Mouse (Mus musculus): Measurements from ENCODE around the gene Btbd11. TPM values are rescaled to one million over a fixed set of nuclear protein-coding genes. Genes with fewer than 3 reads are reported as not detected.

The Btbd11 gene
- polyA plus RNA-seq, 1 experiment from 2014 or later = 19.4 TPM

DNA sequence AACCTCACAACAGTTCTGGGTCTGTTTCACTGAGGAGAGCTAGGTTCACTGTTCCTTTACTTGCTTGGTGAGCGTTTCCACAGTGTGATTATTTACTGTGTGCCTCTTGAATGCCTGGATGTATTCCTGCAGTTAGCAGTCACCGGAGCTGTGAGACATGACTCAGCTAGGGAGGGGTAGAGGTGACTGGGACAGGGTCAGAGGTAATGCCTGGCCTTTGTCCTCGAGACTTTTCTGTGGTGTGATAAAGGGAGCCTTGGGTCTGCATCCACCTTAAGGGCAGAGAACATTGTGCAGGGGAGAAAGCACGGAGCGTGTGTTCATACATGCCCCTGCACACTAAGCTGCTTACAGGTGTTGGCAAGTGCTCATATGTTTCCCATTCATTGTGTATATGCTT lies 126.2 kb downstream of the Btbd11 start:
- H3K27me3 ChIP-seq (ENCODE audit: control insufficient read depth, insufficient read depth, low read length) = no peaks in the 10 kb centered on the region
- 83% methylated on average over 5 of the region's 5 CpGs for WGBS
- no peaks in the 10 kb centered on the region for H3K9me3 ChIP-seq (ENCODE audit: control insufficient read depth, low read length)
- no peaks in the 10 kb centered on the region for H3K36me3 ChIP-seq (ENCODE audit: control insufficient read depth, insufficient read depth, low read length)
- H3K27ac ChIP-seq (replicated peaks; ENCODE audit: low read depth, low read length) = no peak overlapping the region
- H3K4me3 ChIP-seq (replicated peaks; ENCODE audit: low read depth, low read length) = no peak overlapping the region
- no peaks in the 10 kb centered on the region for H3K4me1 ChIP-seq (ENCODE audit: control insufficient read depth, insufficient read depth, low read length)
- H3K9ac ChIP-seq (replicated peaks; ENCODE audit: low read length) = no peak overlapping the region
- DNase-seq (no peak), ATAC-seq (ENCODE audit: low FRiP score, low TSS enrichment) (no peak)
- H3K4me2 ChIP-seq (ENCODE audit: low read length) = no peak overlapping the region

DNA sequence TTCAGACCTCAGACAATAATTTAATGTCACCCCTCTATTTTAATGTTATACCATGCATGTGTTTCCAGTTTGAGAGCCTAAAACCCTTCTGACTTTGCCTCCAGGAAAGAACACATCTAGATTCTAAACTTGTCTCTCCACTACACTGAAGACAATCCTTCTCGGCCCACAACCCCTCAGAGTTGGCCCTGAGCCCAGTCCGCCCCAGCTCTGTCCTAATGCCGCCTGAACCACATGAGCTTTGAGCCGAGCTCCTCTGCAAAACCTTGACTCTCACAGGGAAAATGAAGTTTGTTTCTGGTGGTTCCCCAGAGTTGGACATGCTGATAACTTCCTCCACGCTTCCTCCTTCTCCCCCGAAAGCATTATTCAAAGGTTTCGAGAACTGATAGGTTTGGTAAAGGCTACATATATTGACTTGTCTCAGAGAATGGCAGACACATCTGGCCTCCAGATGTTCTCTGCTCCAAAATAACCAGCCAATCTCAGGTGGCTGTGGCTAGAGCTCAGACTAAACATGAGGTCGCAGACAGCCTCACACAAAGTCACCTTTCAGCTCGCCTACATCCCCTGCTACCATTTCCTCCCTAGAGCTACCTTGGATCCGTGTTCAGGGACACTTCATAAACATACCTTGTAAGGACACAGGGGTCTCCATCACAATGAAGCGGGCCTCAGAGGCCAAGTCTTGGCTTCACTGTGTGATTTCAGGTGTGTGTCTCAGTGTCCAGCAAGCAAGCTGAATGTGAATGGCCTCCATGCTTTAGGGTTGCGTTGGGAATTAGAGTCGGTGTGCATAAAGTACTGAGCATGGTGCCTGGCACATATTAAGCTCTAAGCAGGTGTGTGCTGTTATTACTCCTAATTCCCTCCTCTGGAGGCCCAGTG lies 130.9 kb downstream of the Btbd11 start:
- Histone ChIP-seq H3K9ac (replicated peaks; ENCODE audit: low read length) (no peak overlapping the region), H3K27me3 (ENCODE audit: control insufficient read depth, insufficient read depth, low read length) (no peaks in the 10 kb centered on the region), H3K4me3 (replicated peaks; ENCODE audit: low read depth, low read length) (no peak overlapping the region), H3K36me3 (ENCODE audit: control insufficient read depth, insufficient read depth, low read length) (no peaks in the 10 kb centered on the region), H3K27ac (replicated peaks; ENCODE audit: low read depth, low read length) (no peak overlapping the region), H3K9me3 (ENCODE audit: control insufficient read depth, low read length) (no peaks in the 10 kb centered on the region), H3K4me2 (ENCODE audit: low read length) (no peak overlapping the region), H3K4me1 (ENCODE audit: control insufficient read depth, insufficient read depth, low read length) (no peaks in the 10 kb centered on the region)
- WGBS = 78% methylated on average over 13 of the region's 13 CpGs
- ATAC-seq (ENCODE audit: low FRiP score, low TSS enrichment) (no peak), DNase-seq (peak; percentile 55)

DNA sequence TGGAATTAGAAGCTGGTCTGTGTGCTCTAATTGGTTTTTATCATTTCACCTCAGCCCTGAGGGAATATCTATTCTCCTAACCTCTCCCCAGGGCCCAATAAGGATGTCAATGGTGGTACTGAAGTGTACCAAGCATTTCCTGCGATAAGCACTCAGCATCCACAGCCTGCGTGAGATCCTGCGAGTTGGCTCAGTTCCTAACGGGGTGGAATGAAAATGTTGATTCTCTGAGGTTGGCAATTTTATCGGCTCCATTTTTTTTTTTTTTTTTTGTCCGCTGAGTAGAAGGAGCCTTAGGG lies 131.4 kb downstream of the Btbd11 start:
- DNase-seq (no peak), ATAC-seq (ENCODE audit: low FRiP score, low TSS enrichment) (no peak)
- Histone ChIP-seq H3K4me2 (ENCODE audit: low read length) (no peak overlapping the region), H3K4me3 (replicated peaks; ENCODE audit: low read depth, low read length) (no peak overlapping the region), H3K27me3 (ENCODE audit: control insufficient read depth, insufficient read depth, low read length) (no peaks in the 10 kb centered on the region), H3K9ac (replicated peaks; ENCODE audit: low read length) (no peak overlapping the region), H3K9me3 (ENCODE audit: control insufficient read depth, low read length) (no peaks in the 10 kb centered on the region), H3K36me3 (ENCODE audit: control insufficient read depth, insufficient read depth, low read length) (no peaks in the 10 kb centered on the region), H3K4me1 (ENCODE audit: control insufficient read depth, insufficient read depth, low read length) (no peaks in the 10 kb centered on the region), H3K27ac (replicated peaks; ENCODE audit: low read depth, low read length) (no peak overlapping the region)
- 89% methylated on average over 6 of the region's 6 CpGs for WGBS

DNA sequence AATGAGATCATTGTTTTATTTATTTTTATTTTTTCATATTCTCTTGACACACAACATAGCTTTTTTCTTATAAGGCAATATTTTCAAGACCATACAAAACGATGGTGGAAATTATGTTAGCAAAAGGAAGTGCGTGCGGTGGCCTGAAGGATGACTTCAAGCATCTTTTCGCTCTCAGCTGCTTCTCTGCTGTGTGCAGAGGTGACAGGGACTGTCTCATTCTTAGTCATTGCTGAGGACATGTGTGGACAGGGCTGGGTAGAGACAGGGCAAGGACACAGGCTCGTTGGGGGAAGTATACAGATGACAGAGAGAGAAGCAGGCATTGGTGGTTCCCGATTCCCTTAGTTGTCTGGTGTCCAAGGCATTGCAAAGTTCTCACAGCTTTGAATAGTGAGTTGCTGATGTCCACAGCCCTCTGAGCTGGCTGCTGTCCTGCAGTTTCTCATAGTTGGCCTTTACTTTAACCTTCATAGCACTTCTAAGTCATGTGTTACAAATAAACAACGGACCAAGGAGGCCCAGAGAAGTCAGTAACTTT lies 135.7 kb downstream of the Btbd11 start:
- Histone ChIP-seq H3K4me2 (ENCODE audit: low read length) (no peak overlapping the region), H3K9ac (replicated peaks; ENCODE audit: low read length) (no peak overlapping the region), H3K36me3 (ENCODE audit: control insufficient read depth, insufficient read depth, low read length) (no peaks in the 10 kb centered on the region), H3K4me1 (ENCODE audit: control insufficient read depth, insufficient read depth, low read length) (peaks cover 17% of the 10 kb centered on the region; the same call in 1 of the 2 replicates), H3K27ac (replicated peaks; ENCODE audit: low read depth, low read length) (no peak overlapping the region), H3K27me3 (ENCODE audit: control insufficient read depth, insufficient read depth, low read length) (no peaks in the 10 kb centered on the region), H3K9me3 (ENCODE audit: control insufficient read depth, low read length) (no peaks in the 10 kb centered on the region), H3K4me3 (replicated peaks; ENCODE audit: low read depth, low read length) (no peak overlapping the region)
- 87% methylated on average over 7 of the region's 7 CpGs for WGBS
- ATAC-seq (ENCODE audit: low FRiP score, low TSS enrichment) (no peak), DNase-seq (no peak)

DNA sequence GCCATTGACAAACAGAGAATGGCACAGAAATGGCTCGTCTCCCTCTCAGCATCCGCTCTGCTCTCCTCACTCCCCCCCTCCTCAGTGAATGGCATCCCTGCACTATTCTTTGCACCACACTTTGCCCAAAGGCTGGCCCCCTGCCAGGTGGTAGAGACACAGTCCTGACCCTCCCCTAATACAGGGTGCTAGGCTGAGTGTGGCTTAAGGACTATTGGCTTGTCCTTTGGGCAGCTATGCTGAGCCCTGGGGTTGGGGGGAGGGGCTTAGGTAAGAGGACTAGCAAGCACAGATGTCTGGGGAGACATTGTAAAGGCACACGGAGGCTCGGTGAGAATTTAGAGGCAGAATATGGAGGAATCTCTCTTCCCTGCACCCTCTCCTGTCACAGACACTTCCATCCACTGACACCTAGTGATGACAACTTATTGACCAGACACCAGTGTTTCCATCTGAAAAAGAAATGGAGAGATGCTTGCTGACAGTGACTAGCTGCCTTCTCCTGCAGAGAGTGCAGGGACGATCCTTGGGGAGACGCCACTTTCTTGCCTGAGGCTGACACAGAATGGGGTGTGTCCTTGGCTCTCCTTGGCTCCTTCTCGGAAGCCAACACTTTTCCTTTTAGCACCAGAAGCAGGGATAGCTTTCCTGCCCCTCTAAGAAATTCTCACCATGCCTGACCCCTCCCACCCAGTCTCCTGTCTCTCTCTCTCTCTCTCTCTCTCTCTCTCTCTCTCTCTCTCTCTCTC lies 138.8 kb downstream of the Btbd11 start:
- Histone ChIP-seq H3K27me3 (ENCODE audit: control insufficient read depth, insufficient read depth, low read length) (no peaks in the 10 kb centered on the region), H3K4me1 (ENCODE audit: control insufficient read depth, insufficient read depth, low read length) (peaks cover 17% of the 10 kb centered on the region; the same call in 1 of the 2 replicates), H3K4me2 (ENCODE audit: low read length) (no peak overlapping the region), H3K4me3 (replicated peaks; ENCODE audit: low read depth, low read length) (no peak overlapping the region), H3K36me3 (ENCODE audit: control insufficient read depth, insufficient read depth, low read length) (no peaks in the 10 kb centered on the region), H3K27ac (replicated peaks; ENCODE audit: low read depth, low read length) (peak overlapping the region; percentile 16), H3K9me3 (ENCODE audit: control insufficient read depth, low read length) (no peaks in the 10 kb centered on the region), H3K9ac (replicated peaks; ENCODE audit: low read length) (no peak overlapping the region)
- DNase-seq (peak; percentile 57), ATAC-seq (ENCODE audit: low FRiP score, low TSS enrichment) (no peak)
- 17% methylated on average over 7 of the region's 7 CpGs for WGBS

DNA sequence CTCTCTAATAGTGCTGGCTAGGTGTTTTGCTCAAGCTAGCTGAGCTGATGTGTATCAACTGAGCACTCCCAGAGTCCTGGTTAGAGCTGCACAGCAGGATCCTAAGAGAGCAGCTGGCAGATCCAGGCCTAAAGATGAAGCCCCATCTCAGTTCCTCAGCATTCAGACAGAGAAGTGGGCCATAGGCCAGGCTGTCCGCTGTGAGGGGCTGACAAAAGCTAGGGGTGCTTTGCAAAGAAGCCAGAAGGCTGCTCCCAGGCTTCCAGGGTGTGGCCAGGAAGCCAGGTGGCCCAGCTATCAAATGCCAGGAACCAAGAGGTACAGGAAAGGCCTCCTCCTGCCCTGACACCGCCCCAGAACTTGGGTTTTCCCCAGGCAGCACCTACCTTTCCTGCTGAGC lies 140.0 kb downstream of the Btbd11 start:
- no peak for DNase-seq
- H3K9me3 ChIP-seq (ENCODE audit: control insufficient read depth, low read length) = no peaks in the 10 kb centered on the region

DNA sequence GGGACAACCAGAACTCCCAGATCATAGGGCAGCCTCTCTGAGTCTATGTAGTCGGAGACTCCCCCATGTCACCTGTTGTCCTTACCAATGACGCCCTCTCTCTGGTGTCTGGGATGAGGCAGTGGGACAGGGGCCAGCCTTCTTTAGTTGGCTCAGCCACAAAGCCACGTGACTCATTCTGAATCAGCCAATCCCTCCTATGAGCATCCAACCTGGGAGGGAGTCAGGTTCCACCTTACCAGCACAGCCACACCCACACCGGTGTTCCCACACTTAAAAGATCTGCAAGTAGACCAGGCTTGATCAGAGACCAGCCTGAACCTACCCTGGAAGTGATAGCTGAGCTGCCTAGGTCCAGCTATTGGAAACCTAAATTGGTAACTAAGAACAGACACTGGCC lies 141.1 kb downstream of the Btbd11 start:
- ATAC-seq (ENCODE audit: low FRiP score, low TSS enrichment) (no peak), DNase-seq (no peak)
- WGBS = 61% methylated on average over 4 of the region's 4 CpGs
- Histone ChIP-seq H3K4me2 (ENCODE audit: low read length) (no peak overlapping the region), H3K9ac (replicated peaks; ENCODE audit: low read length) (no peak overlapping the region), H3K36me3 (ENCODE audit: control insufficient read depth, insufficient read depth, low read length) (no peaks in the 10 kb centered on the region), H3K27me3 (ENCODE audit: control insufficient read depth, insufficient read depth, low read length) (no peaks in the 10 kb centered on the region), H3K27ac (replicated peaks; ENCODE audit: low read depth, low read length) (no peak overlapping the region), H3K4me1 (ENCODE audit: control insufficient read depth, insufficient read depth, low read length) (peaks cover 17% of the 10 kb centered on the region; the same call in 1 of the 2 replicates), H3K9me3 (ENCODE audit: control insufficient read depth, low read length) (no peaks in the 10 kb centered on the region), H3K4me3 (replicated peaks; ENCODE audit: low read depth, low read length) (no peak overlapping the region)

More for the DNA sequence above, 140.0 kb downstream of the Btbd11 start:
- Histone ChIP-seq H3K4me3 (replicated peaks; ENCODE audit: low read depth, low read length) (no peak overlapping the region), H3K4me1 (ENCODE audit: control insufficient read depth, insufficient read depth, low read length) (peaks cover 17% of the 10 kb centered on the region; the same call in 1 of the 2 replicates), H3K9ac (replicated peaks; ENCODE audit: low read length) (0 out of 2 replicates have a peak overlapping the region, but pooled peaks have one; percentile 16), H3K4me2 (ENCODE audit: low read length) (no peak overlapping the region), H3K27ac (replicated peaks; ENCODE audit: low read depth, low read length) (no peak overlapping the region), H3K27me3 (ENCODE audit: control insufficient read depth, insufficient read depth, low read length) (no peaks in the 10 kb centered on the region), H3K36me3 (ENCODE audit: control insufficient read depth, insufficient read depth, low read length) (no peaks in the 10 kb centered on the region)
- 57% methylated on average over 2 of the region's 2 CpGs for WGBS
- no peak for ATAC-seq (ENCODE audit: low FRiP score, low TSS enrichment)

DNA sequence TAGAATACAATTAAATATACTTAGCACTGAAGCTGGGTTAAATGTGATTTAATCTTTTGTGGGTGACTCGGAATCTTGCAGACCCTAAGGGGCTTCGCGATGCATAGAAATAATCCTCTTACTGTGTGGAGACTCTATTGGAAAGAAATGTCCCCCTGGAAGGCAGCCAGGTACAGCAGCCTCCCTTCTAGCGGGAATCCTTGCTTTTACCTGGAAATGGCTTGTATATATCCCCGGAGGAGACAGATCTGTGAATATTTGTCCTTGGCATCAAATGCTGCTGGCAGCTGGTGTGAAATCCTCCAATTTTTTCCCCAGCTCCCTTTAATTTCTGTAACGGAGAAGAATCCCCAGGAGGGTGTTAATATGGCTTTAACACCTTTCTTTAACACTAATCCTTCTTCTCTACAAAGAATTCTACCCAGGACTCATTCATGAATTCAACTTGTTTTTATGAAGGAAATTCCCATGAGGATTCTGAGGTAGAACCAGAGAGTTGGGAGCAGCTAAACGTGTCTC lies 146.6 kb downstream of the Btbd11 start:
- peak; percentile 60 for DNase-seq
- WGBS = 15% methylated on average over 7 of the region's 7 CpGs
- H3K9me3 ChIP-seq (ENCODE audit: control insufficient read depth, low read length) = no peaks in the 10 kb centered on the region
- no peaks in the 10 kb centered on the region for H3K27me3 ChIP-seq (ENCODE audit: control insufficient read depth, insufficient read depth, low read length)
- H3K36me3 ChIP-seq (ENCODE audit: control insufficient read depth, insufficient read depth, low read length) = no peaks in the 10 kb centered on the region
- no peak overlapping the region for H3K9ac ChIP-seq (replicated peaks; ENCODE audit: low read length)
- no peak overlapping the region for H3K27ac ChIP-seq (replicated peaks; ENCODE audit: low read depth, low read length)
- H3K4me1 ChIP-seq (ENCODE audit: control insufficient read depth, insufficient read depth, low read length) = no peaks in the 10 kb centered on the region
- H3K4me3 ChIP-seq (replicated peaks; ENCODE audit: low read depth, low read length) = no peak overlapping the region
- no peak overlapping the region for H3K4me2 ChIP-seq (ENCODE audit: low read length)
- no peak for ATAC-seq (ENCODE audit: low FRiP score, low TSS enrichment)

Data from midbrain, embryonic 14.5 days (tissue).